Mouse (Mus musculus) intestine, postnatal 0 days (tissue): ENCODE data around the gene Efhb. TPM values are rescaled to one million over a fixed set of nuclear protein-coding genes. Genes with fewer than 3 reads are reported as not detected.

Source experiments
- ATAC-seq: fragments of 200-750 bp; cut with Nextera tagmentation; 2 replicates; pipeline ENCODE4 v1.8.0; 2017; ENCODE audit warnings: mild to moderate bottlenecking, moderate TSS enrichment, moderate library complexity
- H3K27ac ChIP-seq: fragments of 300-500 bp; sonication (generic); 2 replicates; pipeline ENCODE4 v1.5.1; 2014; ENCODE audit warnings: mild to moderate bottlenecking, low read depth, low read length, moderate library complexity
- H3K27me3 ChIP-seq: fragments of 300-500 bp; sonication (generic); replicated peaks from 2 replicates; pipeline ENCODE4 v1.6.1; 2014; ENCODE audit warnings: low read length, mixed read lengths; ENCODE audit not compliant: control insufficient read depth, insufficient read depth
- H3K36me3 ChIP-seq: fragments of 300-500 bp; sonication (generic); 2 replicates; pipeline ENCODE4 v1.6.1; 2014; ENCODE audit warnings: mild to moderate bottlenecking, moderate library complexity; ENCODE audit not compliant: control insufficient read depth, insufficient read depth
- H3K4me1 ChIP-seq: fragments of 300-500 bp; sonication (generic); replicated peaks from 2 replicates; pipeline ENCODE4 v1.6.1; 2014; ENCODE audit warnings: antibody characterized with exemption, low read length, mixed read lengths; ENCODE audit not compliant: control insufficient read depth, insufficient read depth
- H3K4me2 ChIP-seq: fragments of 300-500 bp; sonication (generic); replicated peaks from 2 replicates; pipeline ENCODE4 v1.6.1; 2014; ENCODE audit warnings: low read depth, mild to moderate bottlenecking, moderate library complexity
- H3K4me3 ChIP-seq: fragments of 300-500 bp; sonication (generic); 2 replicates; pipeline ENCODE4 v1.5.1; 2014; ENCODE audit warnings: low read depth, low read length
- H3K9ac ChIP-seq: fragments of 300-500 bp; sonication (generic); 2 replicates; pipeline ENCODE4 v1.6.1; 2014; ENCODE audit warnings: mild to moderate bottlenecking, low read depth, low read length
- H3K9me3 ChIP-seq: fragments of 300-500 bp; sonication (generic); 2 replicates; pipeline ENCODE4 v1.6.1; 2016; ENCODE audit warnings: mixed run types; ENCODE audit not compliant: control insufficient read depth
- CTCF ChIP-seq: sonication (generic); IDR thresholded peaks from 2 replicates; pipeline ENCODE4 v1.5.1; 2016; ENCODE audit warnings: low read depth, mild to moderate bottlenecking, control low read depth, antibody characterized with exemption, moderate library complexity
- whole genome bisulfite sequencing: fragments of 180-500 bp; shearing (Covaris S2); extraction: QIAGEN DNeasy Blood & Tissue Kit; methylation state at CpG from one replicate; pipeline ENCODE4 v1.1.7; 2014; 5-methylcytosine and 5-hydroxymethylcytosine counted together
- polyA plus RNA-seq: library from polyadenylated mRNA; unstranded; fragments of >200 nt; fragmentation: Nextera tagmentation; extraction: Ambion mirVana; gene quantifications from 2 replicates; pipeline ENCODE4 v1.2.1, GENCODE M21; 2015

Efhb gene
- polyA plus RNA-seq, 1 experiment from 2014 or later: 0.38 TPM

DNA sequence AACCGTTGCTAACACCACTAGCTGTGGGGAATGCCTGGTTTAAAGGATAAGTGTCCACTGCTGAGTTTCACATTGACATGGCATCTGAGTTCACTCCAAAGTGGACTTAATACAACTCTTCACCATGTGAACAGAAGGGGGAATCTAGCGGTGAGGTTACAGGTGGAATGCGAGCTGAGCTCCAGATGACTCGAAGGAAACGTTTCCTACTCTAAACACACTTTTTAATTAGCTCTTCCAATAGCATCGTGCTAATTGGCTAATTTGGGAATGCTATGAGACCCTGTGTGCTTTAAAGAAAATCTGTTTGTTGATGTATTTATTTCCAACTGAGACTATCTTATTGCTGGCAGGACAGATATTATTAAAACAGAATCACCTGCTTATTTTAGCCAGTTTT, 76.3 kb downstream of the Efhb start:
- H3K4me3 ChIP-seq: no peak overlapping the region
- no peak overlapping the region for H3K27ac ChIP-seq
- H3K9me3 ChIP-seq: no peaks in the 10 kb centered on the region
- no peaks in the 10 kb centered on the region for H3K36me3 ChIP-seq
- no peaks in the 10 kb centered on the region for H3K27me3 ChIP-seq
- WGBS: 76% methylated on average over 6 of the region's 6 CpGs
- H3K4me1 ChIP-seq: no peaks in the 10 kb centered on the region
- H3K9ac ChIP-seq: no peak overlapping the region
- no peak overlapping the region for H3K4me2 ChIP-seq
- TF ChIP-seq CTCF: no peak
- ATAC-seq: no peak

GRCm38 (mm10) chr17:53364111-53364510, 99.0 kb downstream of the Efhb start:
- no peak for TF ChIP-seq CTCF
- ATAC-seq: no peak
- no peaks in the 10 kb centered on the region for H3K9me3 ChIP-seq
- no peaks in the 10 kb centered on the region for H3K4me1 ChIP-seq
- H3K4me3 ChIP-seq: no peak overlapping the region
- H3K4me2 ChIP-seq: no peak overlapping the region
- H3K36me3 ChIP-seq: no peaks in the 10 kb centered on the region
- H3K9ac ChIP-seq: no peak overlapping the region
- no peak overlapping the region for H3K27ac ChIP-seq
- WGBS: 88% methylated on average over 6 of the region's 6 CpGs
- H3K27me3 ChIP-seq: no peaks in the 10 kb centered on the region

Other genes starting within 250 kb of the Efhb start
- gene Rab5a, start 15.9 kb upstream of the Efhb start, polyA plus RNA-seq: 74.6 and 77.9 TPM in 2 replicates
- gene Pp2d1, start 76.1 kb upstream of the Efhb start, polyA plus RNA-seq: 0.07 and 0.27 TPM in 2 replicates
- 5.9 and 6.1 TPM in 2 replicates for gene Kat2b, start 103.5 kb upstream of the Efhb start, polyA plus RNA-seq
- gene Sgo1, start 226.0 kb upstream of the Efhb start, polyA plus RNA-seq: 11.8 and 13.0 TPM in 2 replicates